Mouse (Mus musculus): ENCODE results near the gene Ttc30b.
"Not testable (repeated sequence)": the region's sequence is repeated elsewhere in the genome, so short reads cannot be mapped to it uniquely, and the experiment has no call there.

The Ttc30b gene

GRCm38 (mm10) chr2:75950685-75951084 lies 12.3 kb upstream of the Ttc30b start:
- no peak for DNase-seq (ENCODE audit: low read depth, low spot score)

DNA sequence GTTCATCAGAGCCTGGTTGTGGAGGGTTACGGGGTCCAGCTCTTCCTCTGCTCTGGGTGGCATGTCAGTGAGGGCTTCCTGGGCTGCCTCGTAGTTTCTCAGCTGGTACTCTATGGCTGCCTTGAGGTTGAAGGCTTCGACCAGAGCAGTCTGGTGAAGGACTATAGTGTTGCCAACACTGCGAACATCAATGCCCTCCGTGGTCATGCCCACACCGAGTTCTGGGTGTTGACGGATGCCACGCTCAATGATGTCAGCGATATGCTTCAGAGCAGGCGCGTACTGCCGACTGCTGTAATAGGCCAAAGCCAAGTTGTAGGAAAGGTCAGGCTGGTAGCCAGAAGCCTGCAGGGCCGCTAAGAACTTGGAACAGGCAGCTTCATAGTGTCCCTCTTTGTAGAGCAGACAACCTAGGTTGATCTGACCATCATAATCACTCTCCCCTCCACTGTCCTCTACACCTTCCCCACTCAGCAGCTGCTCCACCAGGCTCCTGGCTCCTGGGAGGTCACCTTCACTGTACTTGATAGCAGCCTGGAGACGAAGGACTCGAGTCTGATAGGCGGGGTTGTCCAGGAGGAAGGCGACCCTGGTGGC lies 767 bp downstream of the Ttc30b start:
- not testable (repeated sequence) for DNase-seq (ENCODE audit: low read depth, low spot score)

GRCm38 (mm10) chr2:75936685-75937084 lies 1.7 kb downstream of the Ttc30b start:
- not testable (repeated sequence) for DNase-seq (ENCODE audit: low read depth, low spot score)

DNA sequence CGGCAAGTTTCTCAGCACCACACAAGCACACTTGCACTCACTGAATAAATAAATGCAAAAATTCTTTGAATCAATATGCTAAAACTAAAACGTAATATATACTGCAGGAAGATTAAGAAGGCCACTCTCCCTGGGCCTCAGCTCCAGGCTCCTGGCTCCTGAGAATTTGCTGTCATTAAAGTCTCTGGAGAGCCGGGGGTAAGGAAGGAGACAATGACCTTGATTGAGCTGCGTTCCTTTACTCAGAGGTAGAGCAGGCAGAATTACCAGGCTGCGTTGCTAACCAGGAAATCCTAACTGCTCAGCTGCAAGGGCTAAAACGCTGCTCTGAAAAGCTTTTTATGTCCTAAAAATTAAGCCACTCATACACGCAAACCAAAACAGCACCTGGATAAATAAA lies 4.8 kb downstream of the Ttc30b start:
- DNase-seq (ENCODE audit: low read depth, low spot score), result no peak

DNA sequence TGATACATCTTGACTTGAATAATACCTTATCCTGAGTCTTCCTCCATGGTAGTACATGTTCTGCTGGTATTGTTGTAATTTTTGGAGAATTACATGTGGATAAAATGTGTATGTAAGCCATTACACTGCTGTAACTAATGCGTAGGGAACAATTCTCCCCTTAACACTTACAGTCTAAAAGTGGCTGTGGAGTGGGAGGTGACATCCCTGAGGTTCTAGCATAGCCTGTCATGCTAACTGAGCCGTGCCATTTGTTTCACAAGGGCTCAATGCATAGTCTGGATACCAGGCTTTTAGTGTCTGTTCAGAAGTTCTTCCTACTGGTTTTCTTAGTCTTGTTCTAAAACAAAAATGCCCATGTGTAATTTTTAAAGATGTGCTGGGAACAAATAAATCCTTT lies 7.4 kb downstream of the Ttc30b start:
- no peak for DNase-seq (ENCODE audit: low read depth, low spot score)

GRCm38 (mm10) chr2:75929786-75930444 lies 8.5 kb downstream of the Ttc30b start:
- no peak for DNase-seq (ENCODE audit: low read depth, low spot score)

GRCm38 (mm10) chr2:75929141-75929540 lies 9.2 kb downstream of the Ttc30b start:
- DNase-seq (ENCODE audit: low read depth, low spot score), result no peak

GRCm38 (mm10) chr2:75928011-75928410 lies 10.4 kb downstream of the Ttc30b start:
- DNase-seq (ENCODE audit: low read depth, low spot score), result no peak

GRCm38 (mm10) chr2:75926061-75926460 lies 12.3 kb downstream of the Ttc30b start:
- no peak for DNase-seq (ENCODE audit: low read depth, low spot score)

DNA sequence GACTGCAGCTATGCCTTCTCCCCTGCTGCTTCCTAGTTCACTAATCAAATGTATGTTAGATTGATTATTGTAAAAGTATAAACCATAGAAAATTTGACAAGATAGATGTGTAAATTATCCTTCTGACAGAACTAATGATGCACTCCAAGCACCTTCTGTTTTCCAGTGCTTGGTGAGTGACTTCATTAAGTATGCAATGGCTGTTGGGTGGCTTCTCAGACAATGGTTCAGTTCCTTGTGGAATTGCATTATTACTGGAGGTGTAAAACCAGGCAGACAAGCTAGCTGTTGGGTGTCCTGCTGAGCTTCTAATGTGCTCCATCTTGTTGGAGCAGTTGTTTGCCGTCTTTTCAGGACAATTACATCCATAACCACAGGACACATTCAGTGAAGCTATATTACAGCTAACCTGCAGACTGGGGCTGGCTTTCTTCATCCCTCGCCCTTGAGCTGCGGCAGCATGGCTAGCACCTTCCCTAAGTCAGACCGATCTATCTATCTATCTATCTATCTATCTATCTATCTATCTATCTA lies 14.5 kb downstream of the Ttc30b start:
- no peak for DNase-seq (ENCODE audit: low read depth, low spot score)

DNA sequence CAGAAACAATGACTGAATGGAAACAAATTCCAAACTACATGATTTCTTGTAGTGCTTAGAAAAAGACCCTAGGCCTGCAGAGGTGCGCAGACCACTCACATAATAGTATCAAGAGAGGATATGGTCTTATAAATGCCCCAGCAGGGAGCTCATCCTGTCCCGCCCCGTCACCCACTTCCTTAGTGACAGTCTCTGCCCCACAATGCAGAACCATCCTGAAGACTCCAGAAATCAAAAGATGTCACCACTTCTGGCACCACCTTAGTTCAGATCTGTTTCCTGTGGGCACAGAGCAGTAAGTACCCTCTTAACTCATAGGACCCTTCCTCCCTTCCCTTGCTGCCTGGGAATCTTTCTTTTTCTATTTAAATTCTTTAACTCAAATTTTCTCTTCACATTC lies 23.3 kb downstream of the Ttc30b start:
- no peak for DNase-seq (ENCODE audit: low read depth, low spot score)

DNA sequence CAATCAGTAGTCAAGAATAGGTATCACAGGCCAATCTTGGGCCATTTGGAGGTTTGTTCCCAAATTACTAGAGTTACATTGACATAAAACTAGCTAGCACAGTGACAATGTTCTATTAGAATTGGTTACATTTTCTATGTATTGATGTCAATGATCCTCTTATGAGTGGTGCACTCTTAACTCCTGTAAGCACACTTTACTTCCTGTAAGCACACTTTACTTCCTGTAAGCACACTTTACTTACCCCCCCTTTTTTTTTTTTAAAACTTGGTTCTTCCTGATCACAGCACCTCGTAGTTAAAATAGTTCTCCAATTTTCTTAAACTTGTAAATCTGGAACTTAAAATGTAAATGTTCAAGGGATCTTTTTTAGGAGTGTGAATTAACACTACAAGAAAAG lies 31.2 kb downstream of the Ttc30b start:
- no peak for DNase-seq (ENCODE audit: low read depth, low spot score)

GRCm38 (mm10) chr2:75901869-75902268 lies 36.5 kb downstream of the Ttc30b start:
- DNase-seq (ENCODE audit: low read depth, low spot score), result peak; percentile 11

DNA sequence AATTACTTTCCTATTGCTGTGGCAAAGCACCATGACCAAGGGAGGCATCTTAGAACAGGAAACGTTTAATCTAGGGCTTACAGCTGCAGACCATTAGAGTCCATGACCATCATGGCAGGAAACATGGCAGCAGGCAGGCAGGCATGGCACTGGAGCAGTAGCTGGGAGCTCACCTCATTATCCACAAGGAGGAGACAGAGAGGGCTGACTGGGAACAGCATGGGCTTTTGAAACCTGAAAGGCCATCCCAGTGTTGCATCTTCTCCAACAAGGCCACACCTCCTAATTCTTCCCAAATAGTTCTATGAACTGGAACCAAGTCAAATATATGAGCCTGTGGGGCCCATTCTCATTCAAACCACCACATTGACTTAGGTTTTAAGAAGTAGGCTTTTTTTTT lies 38.1 kb downstream of the Ttc30b start:
- no peak for DNase-seq (ENCODE audit: low read depth, low spot score)

GRCm38 (mm10) chr2:75895711-75896110 lies 42.7 kb downstream of the Ttc30b start:
- DNase-seq (ENCODE audit: low read depth, low spot score), result no peak

GRCm38 (mm10) chr2:75891981-75892380 lies 46.4 kb downstream of the Ttc30b start:
- no peak for DNase-seq (ENCODE audit: low read depth, low spot score)

Measured in retina, postnatal 7 days (tissue).